Mouse (Mus musculus) MEL (cell line): ENCODE results near the gene Stap2. TPM values are rescaled to one million over a fixed set of nuclear protein-coding genes. Genes with fewer than 3 reads are reported as not detected.

Experiments used
- DNase-seq: peaks from one replicate; pipeline ENCODE4 v3.0.0; 2011; ENCODE audit warnings: low read depth, low spot score
- H3K27ac ChIP-seq: 2 replicates; pipeline ENCODE4 v1.5.1; 2012; ENCODE audit warnings: low read depth, mild to moderate bottlenecking, control low read depth, low read length, moderate library complexity; ENCODE audit not compliant: control insufficient read depth
- H3K27me3 ChIP-seq, 2 experiments: fragments of 150-350 bp in 1 of 2; sonication (generic) in 1 of 2; 2 replicates each; pipeline ENCODE4 v1.6.1; 2012; ENCODE audit warnings: low read length in 2 of 2, mild to moderate bottlenecking in 2 of 2, improper control_type of control experiment in 1 of 2, moderate library complexity in 1 of 2; ENCODE audit not compliant: insufficient read depth in 2 of 2, control insufficient read depth in 1 of 2
- H3K36me3 ChIP-seq, 2 experiments: 2 replicates each; pipeline ENCODE4 v1.6.1; 2012 to 2014; ENCODE audit warnings: low read length in 2 of 2, improper control_type of control experiment in 1 of 2, inconsistent platforms in 1 of 2, mild to moderate bottlenecking in 1 of 2; ENCODE audit not compliant: insufficient read depth in 2 of 2, control insufficient read depth in 1 of 2
- H3K4me1 ChIP-seq, 2 experiments: fragments of 150-350 bp in 1 of 2; sonication (generic) in 1 of 2; 2 replicates each; pipeline ENCODE4 v1.6.1; 2012; ENCODE audit warnings: low read length in 2 of 2, improper control_type of control experiment in 1 of 2, mild to moderate bottlenecking in 1 of 2; ENCODE audit not compliant: insufficient read depth in 2 of 2, control insufficient read depth in 1 of 2
- H3K4me3 ChIP-seq, 2 experiments: fragments of 150-350 bp in 1 of 2; sonication (generic) in 1 of 2; 2 replicates each; pipeline ENCODE4 v1.5.1; 2012; ENCODE audit warnings: low read depth in 2 of 2, low read length in 2 of 2, mild to moderate bottlenecking in 2 of 2, moderate library complexity in 2 of 2, control low read depth in 1 of 2, improper control_type of control experiment in 1 of 2; ENCODE audit not compliant: control insufficient read depth in 1 of 2, insufficient read depth in 1 of 2
- H3K79me2 ChIP-seq: 2 replicates; pipeline ENCODE4 v1.6.1; 2012; ENCODE audit warnings: mild to moderate bottlenecking, low read length, moderate library complexity; ENCODE audit not compliant: control insufficient read depth, poor library complexity, insufficient read depth
- H3K9ac ChIP-seq: 2 replicates; pipeline ENCODE4 v1.6.1; 2012; ENCODE audit warnings: low read depth, mild to moderate bottlenecking, control low read depth, low read length, moderate library complexity; ENCODE audit not compliant: control insufficient read depth, poor library complexity, severe bottlenecking
- H3K9me3 ChIP-seq: fragments of 150-350 bp; sonication (generic); replicated peaks from 2 replicates; pipeline ENCODE4 v1.6.1; 2012; ENCODE audit warnings: mild to moderate bottlenecking, low read length, improper control_type of control experiment, moderate library complexity; ENCODE audit not compliant: insufficient read depth
- BHLHE40 ChIP-seq: IDR thresholded peaks from 2 replicates; pipeline ENCODE4 v1.6.1; 2012; ENCODE audit warnings: low read depth, mild to moderate bottlenecking, inconsistent platforms, low read length, improper control_type of control experiment, borderline replicate concordance
- E2F4 ChIP-seq: IDR thresholded peaks from 2 replicates; pipeline ENCODE4 v1.6.1; 2011; ENCODE audit warnings: low read depth, low read length, improper control_type of control experiment, borderline replicate concordance
- ELF1 ChIP-seq: IDR thresholded peaks from 2 replicates; pipeline ENCODE4 v1.6.1; 2014; ENCODE audit warnings: low read depth, mild to moderate bottlenecking, inconsistent platforms, low read length, improper control_type of control experiment, moderate library complexity
- GABPA ChIP-seq: IDR thresholded peaks from 2 replicates; pipeline ENCODE4 v1.6.1; 2012; ENCODE audit warnings: low read depth, mild to moderate bottlenecking, inconsistent platforms, low read length, improper control_type of control experiment, moderate library complexity
- GATA1 ChIP-seq: IDR thresholded peaks from 2 replicates; pipeline ENCODE4 v1.6.1; 2011; ENCODE audit warnings: low read depth, low read length, improper control_type of control experiment
- MAFK ChIP-seq: IDR thresholded peaks from 2 replicates; pipeline ENCODE4 v1.6.1; 2011; ENCODE audit warnings: low read depth, mild to moderate bottlenecking, low read length, improper control_type of control experiment, borderline replicate concordance
- MAZ ChIP-seq: IDR thresholded peaks from 2 replicates; pipeline ENCODE4 v1.6.1; 2012; ENCODE audit warnings: low read depth, mild to moderate bottlenecking, inconsistent platforms, low read length, improper control_type of control experiment
- NRF1 ChIP-seq: IDR thresholded peaks from 2 replicates; pipeline ENCODE4 v1.6.1; 2014; ENCODE audit warnings: low read depth, mild to moderate bottlenecking, inconsistent platforms, low read length, improper control_type of control experiment, moderate library complexity; ENCODE audit not compliant: poor library complexity, insufficient read depth, severe bottlenecking
- POLR2A ChIP-seq, 2 experiments: IDR thresholded peaks; 2 replicates each; pipeline ENCODE4 v1.6.1; 2011 to 2012; ENCODE audit warnings: low read length in 2 of 2, mild to moderate bottlenecking in 2 of 2, control low read depth in 1 of 2, improper control_type of control experiment in 1 of 2, low read depth in 1 of 2, moderate library complexity in 1 of 2; ENCODE audit not compliant: control insufficient read depth in 1 of 2, insufficient read depth in 1 of 2, poor library complexity in 1 of 2
- POLR2AphosphoS5 ChIP-seq: IDR thresholded peaks from 2 replicates; pipeline ENCODE4 v1.6.1; 2012; ENCODE audit warnings: low read depth, borderline replicate concordance, mild to moderate bottlenecking, inconsistent platforms, low read length, moderate library complexity, mixed read lengths
- SMC3 ChIP-seq: IDR thresholded peaks from 2 replicates; pipeline ENCODE4 v1.6.1; 2011; ENCODE audit warnings: low read depth, low read length, improper control_type of control experiment
- TAL1 ChIP-seq: IDR thresholded peaks from 2 replicates; pipeline ENCODE4 v1.6.1; 2012; ENCODE audit warnings: mild to moderate bottlenecking, inconsistent platforms, low read length, moderate library complexity, mixed read lengths
- TCF12 ChIP-seq: IDR thresholded peaks from 2 replicates; pipeline ENCODE4 v1.6.1; 2014; ENCODE audit warnings: low read depth, mild to moderate bottlenecking, inconsistent platforms, low read length, improper control_type of control experiment, moderate library complexity
- ZC3H11A ChIP-seq: IDR thresholded peaks from 2 replicates; pipeline ENCODE4 v1.6.1; 2012; ENCODE audit warnings: low read depth, mild to moderate bottlenecking, inconsistent platforms, low read length, improper control_type of control experiment
- polyA plus RNA-seq, 2 experiments: library from polyadenylated mRNA; stranded (reverse) in 1 of 2; unstranded in 1 of 2; fragments of >175 nt in 1 of 2; fragments of >200 nt in 1 of 2; gene quantifications; 2 replicates each; pipeline versions ENCODE4 v1.2.1 to v1.2.4; 2012; ENCODE audit warnings: low replicate concordance in 2 of 2, low read depth in 1 of 2; ENCODE audit not compliant: insufficient read length in 2 of 2, insufficient read depth in 1 of 2, missing spikeins in 1 of 2
- total RNA-seq: library from RNA; depleted of rRNA; stranded (reverse); fragments of 300-350 nt; gene quantifications from 2 replicates; pipeline ENCODE4 v1.2.3, GENCODE M21; 2012

The Stap2 gene
- total and polyA plus RNA-seq, 3 experiments = 0.08 TPM; not detected in 1

- TF ChIP-seq BHLHE40 (0 out of 2 replicates have a peak, but pooled peaks have one; percentile 56), MAFK (peak; percentile 92), TAL1 (peak; percentile 48), E2F4 (no peak), GABPA (peak; percentile 78; the same call in 1 of the 2 replicates), GATA1 (peak; percentile 64; the same call in 1 of the 2 replicates), TCF12 (peak; percentile 89)
- TF ChIP-seq, all 39 proteins: peak for 19
Measured at GRCm38 (mm10) chr17:56030919-56031318, 25.5 kb upstream of the Stap2 start (continued).

- TF ChIP-seq ELF1 = no peak
- no peak for TF ChIP-seq GABPA
- no peak for TF ChIP-seq MAZ
- no peak for TF ChIP-seq GATA1
- TF ChIP-seq MAFK = no peak
- TF ChIP-seq SMC3 = no peak
- TF ChIP-seq ZC3H11A = no peak
- no peak for TF ChIP-seq NRF1
- TF ChIP-seq POLR2AphosphoS5 = no peak
- H3K9ac ChIP-seq = peak overlapping the region; percentile 41; the same call in 1 of the 2 replicates
Measured at GRCm38 (mm10) chr17:56030238-56030870, 25.0 kb upstream of the Stap2 start.

GRCm38 (mm10) chr17:56027801-56028441 lies 22.5 kb upstream of the Stap2 start:
- H3K27ac ChIP-seq = no peak overlapping the region
- peaks cover 60% of the 10 kb centered on the region for H3K79me2 ChIP-seq
- H3K27me3 ChIP-seq = no peaks in the 10 kb centered on the region
- no peak for TF ChIP-seq POLR2A (IDR thresholded peaks at IDR 0.05; ENCODE audit: control insufficient read depth in 1 of 2, insufficient read depth in 1 of 2, low read depth in 1 of 2, low read length in 2 of 2, poor library complexity in 1 of 2)
- H3K9ac ChIP-seq = no peak overlapping the region
- peaks cover 15 to 21% of the 10 kb centered on the region in 2 experiments for H3K36me3 ChIP-seq
- no peak for DNase-seq
- H3K9me3 ChIP-seq = no peaks in the 10 kb centered on the region
- no peak overlapping the region for H3K4me3 ChIP-seq
- peaks cover 18 to 21% of the 10 kb centered on the region in 2 experiments for H3K4me1 ChIP-seq

More at GRCm38 (mm10) chr17:56030238-56030870, 25.0 kb upstream of the Stap2 start:
- Histone ChIP-seq H3K79me2 (peaks cover 79% of the 10 kb centered on the region), H3K4me1 (peaks cover 18 to 32% of the 10 kb centered on the region in 2 experiments), H3K27me3 (no peaks in the 10 kb centered on the region), H3K9me3 (no peaks in the 10 kb centered on the region), H3K4me3 (no peak overlapping the region), H3K36me3 (peaks cover 15 to 33% of the 10 kb centered on the region in 2 experiments), H3K27ac (peak overlapping the region; percentile 73)
- DNase-seq = no peak
